Mouse (Mus musculus) adrenal gland, postnatal 36 days (tissue): ENCODE results near the gene Cyp2c37. TPM values are rescaled to one million over a fixed set of nuclear protein-coding genes. Genes with fewer than 3 reads are reported as not detected.
"Not testable (repeated sequence)": the region's sequence is repeated elsewhere in the genome, so short reads cannot be mapped to it uniquely, and the experiment has no call there.

Experiments
- DNase-seq, 2 experiments: peaks; one replicate each; pipeline ENCODE4 v3.0.0; 2021; ENCODE audit warnings: mixed read lengths in 1 of 2
- long read RNA-seq, 2 experiments: library from polyadenylated mRNA; stranded (forward); transcript quantifications; one replicate each; pipeline ENCODE4 v2.0.0; 2021; ENCODE audit warnings: borderline sequencing depth in 2 of 2
- total RNA-seq, 2 experiments: library from RNA; stranded (reverse); gene quantifications; 2 replicates each; pipeline ENCODE4 v1.2.3; 2021

Cyp2c37 gene
- under 1 TPM in 1 of 2 experiments, not detected in 1; 0.17 TPM for total RNA-seq
- long read RNA-seq, experiment 1: 0 reads
- long read RNA-seq, experiment 2: 0 reads

- DNase-seq: not testable (repeated sequence)
Measured at GRCm38 (mm10) chr19:39992140-39992539, at the start of gene Cyp2c37. Gene Cyp2c37 (plus strand): TSS chr19:39992424.

DNA sequence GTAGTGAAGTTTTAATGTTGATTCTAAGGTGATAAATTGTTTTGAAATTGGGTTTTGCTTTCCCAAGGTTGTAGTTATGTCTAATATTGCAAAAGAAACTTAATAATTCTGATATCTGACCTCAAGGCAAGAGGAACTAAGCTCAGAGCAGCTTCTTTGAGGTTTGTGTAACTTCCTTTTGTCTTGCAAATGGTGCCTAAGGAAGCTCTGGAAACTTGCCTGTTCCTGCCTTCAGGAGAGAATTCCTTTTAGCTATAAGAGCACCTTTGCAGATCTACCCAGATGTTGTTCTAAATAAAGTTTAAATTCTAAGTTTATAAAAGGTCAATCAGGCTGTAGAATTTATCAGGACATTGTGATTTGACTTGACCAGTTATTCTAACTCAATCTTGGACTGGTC is 31.4 kb upstream of the Cyp2c37 start:
- not testable (repeated sequence) for DNase-seq

- DNase-seq: not testable (repeated sequence)
Measured at GRCm38 (mm10) chr19:39971096-39971495, 21.1 kb upstream of the Cyp2c37 start.

DNA sequence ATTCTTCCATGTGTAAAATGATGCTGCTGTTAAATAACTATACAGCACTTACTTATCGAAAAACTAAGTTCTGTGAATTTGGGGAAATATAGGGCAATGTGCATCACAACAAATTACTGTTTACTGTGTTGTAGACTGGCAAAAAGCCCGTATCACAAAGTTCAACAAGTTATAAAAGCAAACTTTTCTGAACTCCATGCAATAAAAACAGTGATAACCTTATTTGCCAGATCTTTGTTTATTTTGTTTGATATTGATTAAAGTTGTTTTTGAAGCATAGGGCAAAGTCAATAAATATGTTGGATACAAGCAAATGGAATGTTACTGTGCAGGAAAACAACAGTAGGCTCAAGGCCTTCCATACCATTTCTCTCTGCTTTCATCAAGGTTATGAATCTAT is 2.8 kb upstream of the Cyp2c37 start:
- no peak for DNase-seq

Other genes with a start within 250 kb of the Cyp2c37 start
- not detected for gene Cyp2c40, start 179.6 kb upstream of the Cyp2c37 start, total RNA-seq
- not detected for gene Cyp2c69, start 105.6 kb upstream of the Cyp2c37 start, total RNA-seq
- not detected for gene Cyp2c54, start 81.4 kb downstream of the Cyp2c37 start, total RNA-seq
- under 1 TPM in 1 of 2 experiments, not detected in 1; 0.43 TPM for gene Cyp2c50, start 97.3 kb downstream of the Cyp2c37 start, total RNA-seq
- under 1 TPM; 0.16 to 0.93 TPM for gene Cyp2c70, start 194.9 kb downstream of the Cyp2c37 start, total RNA-seq